Mouse (Mus musculus) right cerebral cortex, postnatal 14 days (tissue): ENCODE measurements at regions not wholly inside any gene's neighbourhood (a gene's known extent, or its start where the extent isn't known, plus 50 kb on each side); places are given as distances from the start of the nearest gene placed in this dataset.
A peak's percentile ranks its signal among the peaks of the same experiment; 100 is the strongest.

Experiments
- DNase-seq: peaks from one replicate; pipeline ENCODE4 v3.0.0; 2022

GRCm38 (mm10) chr12:26885831-26886634 is 417.0 kb downstream of the Cmpk2 start:
- peak; percentile 49 for DNase-seq

GRCm38 (mm10) chr12:26885083-26885482 is 416.1 kb downstream of the Cmpk2 start:
- DNase-seq = no peak

GRCm38 (mm10) chr12:26884156-26884555 is 415.2 kb downstream of the Cmpk2 start:
- peak; percentile 52 for DNase-seq

GRCm38 (mm10) chr12:26877691-26878121 is 408.7 kb downstream of the Cmpk2 start:
- DNase-seq = no peak

DNA sequence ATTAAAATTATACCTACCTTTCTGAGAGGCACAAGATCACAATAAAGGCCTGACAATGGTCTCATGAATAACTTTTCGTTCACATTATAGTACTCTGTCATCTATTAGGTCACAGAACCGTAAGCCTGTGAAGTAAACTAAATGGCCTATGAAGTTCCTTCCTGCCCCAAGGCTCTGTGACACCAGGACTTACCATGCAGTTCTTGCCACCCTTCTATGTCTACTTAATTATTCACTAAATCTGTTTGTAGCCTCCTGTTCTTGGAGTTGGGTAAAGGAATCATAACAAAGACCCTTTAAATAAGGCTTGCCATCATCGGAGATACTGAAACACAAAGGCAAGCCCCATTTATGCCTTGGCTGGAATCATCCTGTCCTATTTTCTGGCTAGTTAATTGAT is 408.3 kb downstream of the Cmpk2 start:
- no peak for DNase-seq

- no peak for DNase-seq
Observed at GRCm38 (mm10) chr12:26872466-26872865, 403.5 kb downstream of the Cmpk2 start.

- no peak for DNase-seq
Observed at GRCm38 (mm10) chr12:26867731-26868130, 398.7 kb downstream of the Cmpk2 start.

GRCm38 (mm10) chr12:26855091-26855516 is 386.1 kb downstream of the Cmpk2 start:
- DNase-seq = peak; percentile 78

- no peak for DNase-seq
Observed at GRCm38 (mm10) chr12:26844917-26845316, 375.9 kb downstream of the Cmpk2 start.

GRCm38 (mm10) chr12:26842696-26843095 is 373.7 kb downstream of the Cmpk2 start:
- DNase-seq = no peak

GRCm38 (mm10) chr12:26821257-26821968 is 352.4 kb downstream of the Cmpk2 start:
- no peak for DNase-seq

DNA sequence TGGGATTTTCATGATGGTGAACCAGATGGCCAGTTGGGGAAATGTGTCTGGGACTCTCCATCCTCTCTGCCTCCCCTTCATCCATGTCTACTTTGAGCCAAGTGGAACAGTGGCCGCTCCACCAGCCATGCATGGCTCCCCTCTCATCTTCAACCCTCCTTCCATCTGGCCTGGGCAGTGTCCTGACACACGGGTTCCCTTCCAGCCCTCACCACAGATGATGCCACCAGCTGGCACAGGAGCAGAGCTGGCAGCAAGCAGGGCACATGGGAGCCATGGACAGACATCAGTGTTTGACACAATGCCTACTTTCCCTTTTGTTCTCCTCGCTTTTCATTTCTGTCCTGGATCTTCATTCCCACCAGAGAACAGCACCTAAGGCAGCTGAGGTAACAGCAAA is 348.9 kb downstream of the Cmpk2 start:
- no peak for DNase-seq

GRCm38 (mm10) chr12:26815771-26816170 is 346.8 kb downstream of the Cmpk2 start:
- no peak for DNase-seq

DNA sequence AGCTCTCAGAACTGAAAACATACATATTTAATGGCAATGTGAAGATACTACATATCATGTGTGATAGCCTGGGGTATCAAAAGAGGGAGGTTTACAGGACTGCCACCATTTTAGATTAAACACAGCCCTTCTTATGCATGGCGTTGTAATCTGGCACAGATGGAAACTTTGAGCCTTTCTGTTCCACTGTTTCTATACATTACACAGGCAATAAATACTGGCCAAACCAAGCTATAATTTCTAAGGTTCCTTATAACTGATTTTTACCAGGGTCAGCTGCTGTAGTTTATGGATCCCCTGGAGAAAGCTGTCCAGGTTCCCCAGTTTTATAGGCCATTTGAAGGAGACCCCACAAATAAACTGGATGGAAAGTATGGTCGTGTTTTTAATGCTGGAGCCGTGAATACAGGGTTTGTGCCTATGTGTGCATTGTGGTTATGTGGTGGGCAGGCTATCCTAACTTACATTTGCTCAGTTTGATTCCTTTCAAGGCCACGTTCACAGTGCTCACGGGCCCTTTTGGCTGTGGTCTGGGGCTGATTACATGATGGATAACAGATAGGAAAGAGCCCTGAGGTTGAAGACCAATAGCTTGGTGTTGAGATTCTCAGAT is 341.7 kb downstream of the Cmpk2 start:
- no peak for DNase-seq

DNA sequence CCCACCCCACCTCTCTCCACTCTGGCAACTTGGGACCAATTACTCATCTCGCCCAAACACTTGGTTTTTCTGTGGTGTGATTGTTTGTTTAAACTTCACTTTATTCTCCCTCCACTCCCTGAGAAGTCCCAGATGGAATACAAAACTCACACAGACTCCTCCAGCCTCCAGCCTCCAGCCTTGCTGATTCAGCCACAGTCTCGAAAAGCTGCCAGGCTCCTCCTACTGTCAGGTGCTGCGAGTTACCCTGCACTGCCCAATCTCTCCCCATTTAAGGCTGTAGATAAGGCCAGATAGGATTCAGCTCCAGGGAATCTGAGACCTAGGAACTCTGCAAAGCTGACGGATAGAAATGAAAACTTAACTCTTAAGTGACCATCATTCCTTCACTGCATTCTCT is 340.7 kb downstream of the Cmpk2 start:
- DNase-seq = no peak

DNA sequence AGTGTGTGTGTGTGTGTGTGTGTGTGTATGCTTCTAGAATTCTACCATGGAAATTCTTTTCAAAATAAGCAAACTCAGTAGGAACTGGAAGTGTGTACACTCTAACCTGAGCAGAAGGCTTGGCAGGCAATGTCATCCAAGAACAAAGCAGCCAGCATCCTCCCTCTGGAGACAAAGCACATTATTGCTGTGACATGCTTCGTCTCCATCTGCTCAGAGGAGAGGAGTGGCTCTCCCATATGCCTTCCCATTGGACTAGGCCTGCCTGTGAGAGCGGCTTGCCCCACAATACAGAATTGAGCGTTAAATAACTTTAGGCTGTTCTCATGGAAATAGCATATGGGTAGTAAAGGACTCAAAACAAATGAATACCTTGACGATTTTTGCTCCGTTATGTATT is 333.5 kb downstream of the Cmpk2 start:
- DNase-seq = no peak

DNA sequence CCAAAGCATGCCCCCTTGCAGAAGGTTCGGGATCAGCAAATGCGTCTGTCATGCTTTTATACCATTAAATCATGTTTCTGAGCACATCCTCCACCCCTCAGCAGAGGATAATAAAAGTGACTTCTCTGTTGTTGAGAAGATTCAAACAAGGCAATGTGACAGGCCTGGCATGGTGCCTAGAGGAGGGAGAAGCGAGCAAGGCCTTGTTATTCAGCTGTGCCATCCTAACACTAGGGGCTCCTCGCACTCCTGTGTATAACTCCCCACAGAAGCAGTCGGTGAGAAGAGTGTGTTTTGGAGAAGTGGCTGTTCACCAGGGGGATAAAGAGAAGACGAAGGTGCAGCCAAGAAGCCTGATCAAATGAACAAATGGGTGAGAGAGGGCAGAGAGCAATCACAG is 330.3 kb downstream of the Cmpk2 start:
- no peak for DNase-seq

DNA sequence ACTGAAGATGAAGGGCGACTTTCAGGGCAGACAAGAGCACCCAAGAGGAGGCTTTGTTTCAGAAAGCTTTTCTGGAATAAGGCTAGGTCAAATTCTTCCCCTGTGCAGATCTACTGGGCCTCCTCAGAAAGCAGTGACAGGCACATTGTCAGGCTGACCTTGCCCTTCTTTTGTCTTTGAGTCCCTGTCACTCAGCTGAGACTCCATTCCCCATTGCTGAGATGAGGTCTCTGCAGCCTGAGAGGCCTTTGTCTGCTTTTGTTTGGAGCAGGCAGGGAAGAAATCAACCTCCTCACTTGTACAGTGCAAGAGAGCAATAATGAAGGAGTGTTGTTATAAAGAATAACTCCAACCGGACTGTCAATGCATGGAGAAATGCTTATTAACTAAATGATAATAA is 327.4 kb downstream of the Cmpk2 start:
- no peak for DNase-seq

- no peak for DNase-seq
Observed at GRCm38 (mm10) chr12:26789336-26789846, 320.4 kb downstream of the Cmpk2 start.

DNA sequence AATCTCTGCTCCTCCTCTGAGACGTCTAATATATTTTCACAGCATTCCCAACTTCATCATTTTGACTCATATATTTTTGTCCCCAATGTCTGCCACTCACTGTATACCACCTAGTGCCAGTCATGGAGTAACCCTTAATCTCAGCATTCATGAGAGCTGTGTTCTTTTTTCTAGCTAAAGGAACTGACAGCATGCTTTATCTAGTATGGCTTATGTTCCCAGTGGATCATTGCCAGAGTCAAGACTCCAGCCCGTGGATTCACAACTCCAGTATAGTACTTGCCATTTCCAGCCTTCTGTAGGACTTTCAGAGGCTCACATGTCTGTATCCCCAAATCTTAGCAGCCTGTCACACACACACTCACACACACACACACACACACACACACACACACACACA is 316.5 kb downstream of the Cmpk2 start:
- DNase-seq = no peak

- no peak for DNase-seq
Observed at GRCm38 (mm10) chr12:26784426-26784825, 315.4 kb downstream of the Cmpk2 start.

- no peak for DNase-seq
Observed at GRCm38 (mm10) chr12:26783800-26784199, 314.8 kb downstream of the Cmpk2 start.

- DNase-seq = peak; percentile 51
Observed at GRCm38 (mm10) chr12:26781537-26781936, 312.5 kb downstream of the Cmpk2 start.

GRCm38 (mm10) chr12:26778796-26779195 is 309.8 kb downstream of the Cmpk2 start:
- DNase-seq = no peak
